Mouse (Mus musculus): ENCODE data around the gene Cdk14.

Cdk14 gene

DNA sequence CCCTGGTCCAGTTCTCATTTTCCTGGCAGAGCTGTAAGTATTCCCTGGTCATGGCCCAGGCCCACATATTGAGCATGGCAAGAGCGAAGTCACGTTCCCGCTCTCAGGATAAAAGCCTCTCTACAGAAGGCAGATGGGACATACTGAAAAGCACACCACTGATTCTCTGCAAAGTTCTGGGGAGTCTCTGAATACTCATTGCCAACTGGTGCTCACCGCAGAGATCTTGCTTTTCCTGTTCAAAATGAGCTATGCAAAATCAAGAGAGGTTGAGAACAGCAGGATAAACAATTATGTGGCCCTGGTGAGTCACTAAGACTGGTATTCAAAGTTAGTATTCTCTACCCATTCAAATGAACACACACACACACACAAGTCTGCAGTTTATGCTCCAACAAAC lies 212.1 kb downstream of the Cdk14 start:
- in situ Hi-C loops (cut with MboI; ENCODE audit: unreplicated experiment in 2 of 2) = no loop called here

- in situ Hi-C loops (cut with MboI; ENCODE audit: unreplicated experiment in 2 of 2) = no loop called here
Measured at GRCm38 (mm10) chr5:5206012-5206411, 214.1 kb downstream of the Cdk14 start.

DNA sequence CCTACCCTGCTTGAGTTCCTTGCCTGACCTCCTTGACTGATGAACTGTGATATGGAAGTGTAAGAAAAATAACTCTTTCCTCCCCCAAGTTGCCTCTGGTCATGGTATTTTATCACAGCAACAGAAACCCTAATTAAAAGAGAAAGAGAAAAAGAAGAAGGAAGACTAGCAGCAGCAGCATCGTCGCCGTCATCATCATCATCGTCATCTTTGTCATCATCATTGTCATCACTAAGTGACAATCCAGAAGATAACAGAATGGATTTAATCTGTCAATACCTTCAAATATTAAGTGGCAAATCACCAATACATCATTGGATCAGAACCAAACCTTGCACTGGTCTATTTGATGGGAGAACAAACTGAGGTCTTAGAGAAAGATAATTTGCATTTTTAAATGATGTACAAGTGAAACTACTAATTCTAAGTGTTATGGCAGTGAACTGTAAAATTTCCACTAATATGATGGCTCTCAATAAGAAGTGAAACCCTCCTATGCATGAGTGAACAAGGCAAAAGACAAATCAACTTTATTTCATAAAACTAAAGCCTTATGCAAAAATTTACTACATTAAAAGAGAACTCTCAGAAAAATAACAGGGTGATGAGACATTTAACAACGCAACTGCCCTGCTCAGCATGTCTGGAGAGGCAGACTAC lies 225.4 kb downstream of the Cdk14 start:
- in situ Hi-C loops (cut with MboI; ENCODE audit: unreplicated experiment in 2 of 2) = no loop called here

DNA sequence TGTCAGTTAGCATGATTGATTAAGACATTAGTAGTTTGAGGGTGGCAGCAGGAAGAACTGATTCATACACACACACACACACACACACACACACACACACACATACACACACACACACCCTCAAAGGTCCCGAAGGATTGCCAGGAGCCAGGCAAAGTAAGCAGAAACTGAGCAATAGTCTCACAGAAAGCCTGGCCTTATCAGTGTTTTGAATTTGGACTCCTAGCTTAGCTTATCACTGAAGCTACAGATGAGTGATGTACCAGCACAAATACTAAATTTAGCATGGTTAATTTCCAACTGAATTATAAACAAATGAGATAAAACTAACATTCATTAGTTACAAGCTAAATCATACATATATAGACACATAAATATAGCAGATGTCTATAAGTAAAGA lies 230.5 kb downstream of the Cdk14 start:
- in situ Hi-C loops (cut with MboI; ENCODE audit: unreplicated experiment in 2 of 2) = no loop called here

- in situ Hi-C loops (cut with MboI; ENCODE audit: unreplicated experiment in 2 of 2) = no loop called here
Measured at GRCm38 (mm10) chr5:5185987-5186742, 233.9 kb downstream of the Cdk14 start.

GRCm38 (mm10) chr5:5185521-5185920 lies 234.6 kb downstream of the Cdk14 start:
- in situ Hi-C loops (cut with MboI; ENCODE audit: unreplicated experiment in 2 of 2) = no loop called here

DNA sequence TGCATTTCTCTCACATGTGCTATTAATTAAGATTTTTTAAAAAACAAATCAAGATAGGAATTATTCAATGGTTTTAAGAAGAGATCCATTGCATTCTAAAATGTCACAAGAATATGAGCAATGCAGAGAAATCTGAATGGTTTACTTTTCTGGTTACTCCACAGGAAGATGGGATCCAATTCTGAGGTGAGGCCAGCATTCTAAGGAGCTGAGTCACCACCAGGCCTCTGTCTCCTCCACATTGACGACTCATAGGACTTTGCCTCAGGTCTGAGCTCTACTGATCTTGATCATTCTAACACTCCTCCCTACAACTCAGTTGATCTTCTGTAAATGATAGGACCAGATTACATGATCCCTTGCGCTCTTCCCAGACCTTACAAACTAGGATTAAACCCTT lies 239.4 kb downstream of the Cdk14 start:
- in situ Hi-C loops (cut with MboI; ENCODE audit: unreplicated experiment in 2 of 2) = no loop called here

- in situ Hi-C loops (cut with MboI; ENCODE audit: unreplicated experiment in 2 of 2) = no loop called here
Measured at GRCm38 (mm10) chr5:5180311-5180710, 239.8 kb downstream of the Cdk14 start.

GRCm38 (mm10) chr5:5176052-5176451 lies 244.1 kb downstream of the Cdk14 start:
- in situ Hi-C loops (cut with MboI; ENCODE audit: unreplicated experiment in 2 of 2) = no loop called here

- in situ Hi-C loops (cut with MboI; ENCODE audit: unreplicated experiment in 2 of 2) = no loop called here
Measured at GRCm38 (mm10) chr5:5175611-5176010, 244.5 kb downstream of the Cdk14 start.

DNA sequence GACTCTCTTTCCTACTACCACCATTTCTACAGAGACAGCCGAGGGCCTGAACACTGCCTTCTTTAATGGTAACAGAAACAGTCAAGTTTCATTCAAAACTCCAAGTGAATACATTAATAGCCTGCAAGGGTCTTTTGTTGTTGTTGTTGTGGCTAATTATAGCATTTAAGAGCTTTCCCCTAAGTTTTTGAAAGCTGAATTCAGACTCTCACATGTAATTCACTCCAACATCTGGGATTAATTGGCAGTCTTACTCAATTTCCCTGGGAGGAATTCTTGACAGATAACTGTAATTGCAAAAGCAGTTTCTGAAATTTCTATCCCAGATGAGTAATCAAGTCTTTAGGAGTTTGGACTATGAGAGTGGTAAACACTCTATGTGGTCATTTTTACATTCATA lies 245.0 kb downstream of the Cdk14 start:
- in situ Hi-C loops (cut with MboI; ENCODE audit: unreplicated experiment in 2 of 2) = no loop called here

DNA sequence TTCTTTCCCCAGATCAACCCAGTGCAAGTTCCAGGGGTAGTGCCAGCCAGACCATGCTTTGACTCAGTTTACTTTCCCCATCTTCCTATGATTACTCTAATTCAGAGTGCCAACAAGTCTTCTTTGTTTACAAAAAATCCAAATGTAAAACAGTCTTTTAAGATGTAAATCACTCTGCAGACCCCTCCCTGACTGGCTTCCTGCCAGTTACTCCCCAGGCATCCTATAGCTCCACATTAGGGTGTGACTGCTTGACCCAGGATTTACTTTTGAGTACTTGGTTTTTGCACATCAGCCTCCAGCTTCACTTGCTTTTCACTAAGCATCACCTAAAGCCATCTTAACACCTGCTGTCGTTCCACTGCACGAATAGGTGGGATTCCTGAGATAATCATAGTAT lies 254.0 kb downstream of the Cdk14 start:
- in situ Hi-C loops (cut with MboI; ENCODE audit: unreplicated experiment in 2 of 2) = no loop called here

DNA sequence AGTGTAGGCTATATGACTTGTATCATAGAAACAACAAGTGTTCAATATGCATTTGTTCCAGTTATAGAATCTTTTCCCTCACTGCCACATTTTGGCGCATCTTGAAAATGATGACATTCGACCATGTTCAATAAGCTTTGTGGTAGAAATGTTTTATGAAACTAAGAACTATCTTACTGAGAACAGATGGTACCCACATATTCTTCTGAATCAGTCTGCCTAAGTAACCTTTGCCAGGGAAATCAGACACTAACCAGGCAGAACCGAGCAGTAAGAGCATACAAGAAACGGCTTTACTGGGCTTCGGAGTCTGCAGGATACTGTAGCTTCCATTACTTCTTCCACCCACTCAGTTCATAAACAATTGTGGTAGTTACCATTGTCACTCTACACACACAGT lies 255.8 kb downstream of the Cdk14 start:
- in situ Hi-C loops (cut with MboI; ENCODE audit: unreplicated experiment in 2 of 2) = no loop called here

DNA sequence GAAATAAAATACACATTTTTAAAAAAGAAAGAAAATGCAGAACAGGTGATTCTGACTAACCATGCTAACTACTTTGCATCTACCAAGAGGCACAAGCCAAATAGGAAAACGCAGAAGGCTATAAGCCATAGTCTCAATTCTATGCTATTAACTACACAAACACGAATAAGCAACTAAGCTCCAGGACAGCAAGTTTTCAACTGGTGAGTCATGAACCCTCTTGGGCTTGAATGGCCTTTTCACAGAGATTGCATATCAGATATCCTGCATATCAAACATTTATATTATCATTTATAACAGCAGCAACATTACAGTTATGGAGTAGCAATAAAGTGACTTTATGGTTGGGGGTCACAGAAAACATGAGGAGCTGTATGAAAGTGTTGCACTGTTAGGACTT lies 256.3 kb downstream of the Cdk14 start:
- in situ Hi-C loops (cut with MboI; ENCODE audit: unreplicated experiment in 2 of 2) = no loop called here

DNA sequence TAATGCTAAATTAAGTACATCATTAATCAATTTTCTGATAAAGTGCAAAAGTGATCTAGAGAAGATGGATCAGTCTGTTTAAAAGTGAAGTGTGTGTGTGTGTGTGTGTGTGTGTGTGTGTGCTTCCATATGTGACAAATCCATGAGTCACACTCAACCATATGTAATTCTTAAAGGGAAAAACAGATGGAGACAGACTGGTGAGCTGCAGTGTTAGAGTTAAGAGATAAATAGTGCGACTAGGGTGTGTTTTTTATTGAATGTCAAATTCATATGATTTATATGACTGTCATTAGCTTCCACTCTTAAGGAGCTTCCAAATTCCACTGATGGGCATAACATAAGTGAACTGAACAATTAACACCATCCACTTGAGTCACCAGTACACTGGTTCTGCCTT lies 260.6 kb downstream of the Cdk14 start:
- in situ Hi-C loops (cut with MboI; ENCODE audit: unreplicated experiment in 2 of 2) = no loop called here

DNA sequence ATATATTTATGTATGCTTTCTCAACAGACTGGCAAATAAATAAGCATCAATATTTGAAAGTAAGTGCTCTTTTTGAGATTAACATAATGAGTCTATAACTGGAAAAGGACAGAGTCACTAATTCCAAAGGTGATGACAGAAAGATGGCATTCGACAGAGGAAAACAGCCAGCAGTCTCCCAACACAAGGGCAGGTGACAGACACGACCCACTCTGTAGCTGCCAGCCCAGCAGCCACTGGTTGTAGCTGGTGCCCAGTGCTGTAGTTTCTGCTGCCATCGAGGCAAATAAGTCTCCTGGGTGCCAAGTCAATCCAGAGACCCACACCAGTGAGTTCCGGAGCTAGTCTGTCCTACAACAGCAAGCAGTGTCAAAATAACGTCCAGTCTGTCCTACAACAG lies 280.3 kb downstream of the Cdk14 start:
- in situ Hi-C loops (cut with MboI; ENCODE audit: unreplicated experiment in 2 of 2) = no loop called here

DNA sequence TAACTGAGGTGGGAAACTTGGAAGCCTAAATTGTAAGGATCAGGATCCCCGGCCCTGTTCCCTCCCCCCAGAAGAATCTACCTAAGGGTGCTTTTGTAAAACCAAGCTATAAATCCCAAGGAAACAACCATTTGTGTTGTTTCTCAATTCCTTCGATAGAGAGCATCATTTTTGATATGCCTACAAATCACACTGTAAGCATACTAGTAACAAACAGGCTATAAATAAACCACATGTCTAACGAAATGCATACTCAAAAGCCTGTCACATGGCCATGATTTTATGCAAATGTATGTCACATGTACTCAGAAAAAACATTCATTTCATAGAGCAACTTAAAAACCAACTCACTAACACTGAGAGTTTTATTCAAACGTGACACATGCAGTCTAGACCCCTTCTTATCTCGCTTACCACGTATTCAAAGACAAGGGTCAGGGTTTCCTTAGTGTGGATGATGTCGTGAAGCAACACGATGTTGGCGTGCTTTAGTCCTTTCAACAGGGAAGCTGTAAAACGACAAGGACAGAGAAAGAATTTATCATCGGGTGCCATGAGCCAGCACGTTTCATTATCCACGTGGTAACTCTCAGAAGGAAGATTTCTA lies 285.1 kb downstream of the Cdk14 start:
- in situ Hi-C loops (cut with MboI; ENCODE audit: unreplicated experiment in 2 of 2) = no loop called here

DNA sequence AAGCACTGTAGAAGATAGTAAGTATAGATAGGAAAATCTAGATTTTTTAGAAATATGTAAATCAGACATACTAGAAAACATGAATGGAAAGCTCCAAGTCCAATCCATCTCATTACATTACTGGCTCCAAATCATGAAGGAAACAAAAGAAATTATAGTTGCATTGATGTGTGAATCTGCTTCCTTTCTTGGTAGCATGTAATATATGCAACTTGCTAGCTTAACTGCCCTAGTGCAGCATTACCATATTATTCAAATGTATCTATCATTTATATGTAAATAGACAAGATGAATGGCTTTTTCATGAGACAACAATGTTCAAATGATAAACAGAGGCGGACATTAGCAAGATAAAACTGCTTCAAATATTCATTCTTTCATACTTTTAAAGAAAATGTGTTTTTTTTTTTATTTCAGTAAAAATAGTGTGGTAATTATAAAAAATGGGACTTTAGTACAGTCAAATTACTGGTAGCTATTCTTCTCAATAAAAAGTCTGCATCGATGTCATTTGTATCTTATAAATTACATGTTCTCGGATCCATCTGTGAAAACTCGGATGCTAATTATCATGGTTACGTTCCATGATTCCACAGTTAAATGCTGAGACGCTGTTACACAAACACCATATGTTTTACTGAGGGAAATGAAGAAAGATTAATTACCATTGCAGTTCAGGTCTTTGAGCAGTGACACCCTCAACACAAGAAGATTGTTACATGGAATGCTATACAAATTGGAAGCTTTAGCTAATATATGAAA lies 285.8 kb downstream of the Cdk14 start:
- in situ Hi-C loops (cut with MboI; ENCODE audit: unreplicated experiment in 2 of 2) = no loop called here

DNA sequence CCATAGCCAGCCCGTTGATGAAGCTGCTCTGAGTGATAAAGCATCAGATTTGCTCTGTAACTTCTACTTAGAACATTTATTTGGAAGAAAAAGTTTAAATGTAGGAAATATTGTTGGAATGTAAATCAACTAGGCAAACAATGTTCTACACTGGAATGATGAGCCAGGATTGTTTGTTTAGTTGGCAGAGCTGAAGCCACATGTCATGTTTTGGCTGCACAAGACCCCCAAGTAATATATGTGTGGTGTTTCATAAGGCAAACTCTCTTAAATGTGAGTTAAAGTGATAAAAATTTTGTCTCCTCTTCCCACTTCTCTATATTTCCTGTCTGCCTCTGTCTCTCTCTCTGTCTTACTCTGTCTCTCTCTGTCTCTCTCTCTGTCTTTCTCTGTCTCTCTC lies 291.3 kb downstream of the Cdk14 start:
- in situ Hi-C loops (cut with MboI; ENCODE audit: unreplicated experiment in 2 of 2) = no loop called here

DNA sequence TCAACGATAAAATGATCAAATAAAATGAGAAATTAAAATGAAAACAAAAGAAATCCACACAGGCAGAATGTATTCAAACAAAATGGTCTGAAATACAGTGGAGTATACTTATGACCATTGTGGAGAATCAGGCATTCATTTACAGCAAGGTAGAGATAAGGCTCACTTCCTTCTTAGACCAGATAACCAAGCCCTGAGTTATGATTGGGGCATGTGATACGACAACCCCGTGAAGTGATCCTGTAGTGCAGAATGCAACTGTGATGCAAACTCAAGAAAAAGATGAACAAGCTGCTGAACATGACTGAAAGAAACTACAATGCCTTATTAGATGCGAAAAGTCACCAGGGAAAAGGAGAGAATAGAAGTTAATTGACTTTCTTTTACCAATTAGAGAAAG lies 295.5 kb downstream of the Cdk14 start:
- in situ Hi-C loops (cut with MboI; ENCODE audit: unreplicated experiment in 2 of 2) = no loop called here

DNA sequence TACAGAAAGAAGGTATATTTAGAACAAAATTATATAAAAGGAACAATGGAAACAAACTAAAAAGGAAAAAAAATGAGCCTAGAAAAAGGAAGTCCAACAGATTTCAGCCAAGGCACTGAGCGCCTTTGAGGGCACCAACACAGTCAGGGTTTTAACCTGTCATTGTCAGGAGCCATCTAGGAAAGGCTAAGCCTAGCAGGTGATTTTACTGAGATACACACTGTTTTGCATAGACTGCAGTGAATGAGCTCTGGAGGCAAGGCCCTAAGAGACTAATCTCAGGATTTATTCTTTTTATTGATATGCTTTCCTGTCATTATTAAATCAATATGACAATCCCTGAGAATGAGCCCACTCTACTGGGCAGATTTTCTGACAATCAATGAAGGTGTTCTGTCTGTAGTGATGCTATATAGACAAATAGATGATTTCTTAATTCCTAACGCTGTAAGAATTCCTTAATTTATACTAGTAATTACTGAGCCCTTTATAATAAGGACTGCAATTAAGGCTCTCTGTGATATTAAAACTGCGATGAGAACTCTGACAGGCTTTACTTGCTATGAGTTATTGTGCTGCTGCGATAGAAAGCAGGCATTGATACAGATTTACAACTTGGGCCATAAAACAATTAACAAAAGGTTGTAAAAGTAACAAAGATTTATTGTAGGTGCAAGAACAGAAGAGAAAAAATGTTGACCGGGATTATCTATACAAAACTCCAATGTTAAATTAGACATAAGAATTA lies 303.2 kb downstream of the Cdk14 start:
- in situ Hi-C loops (cut with MboI; ENCODE audit: unreplicated experiment in 2 of 2) = no loop called here
